Mouse (Mus musculus) 3134 (cell line): ENCODE data around the gene Pgm2l1.
"Not testable (repeated sequence)": the region's sequence is repeated elsewhere in the genome, so short reads cannot be mapped to it uniquely, and the experiment has no call there.

ENCODE experiments used
- DNase-seq: peaks from one replicate; pipeline ENCODE4 v3.0.0-alpha.2; 2011; ENCODE audit warnings: low spot score; ENCODE audit not compliant: insufficient read length; ENCODE audit errors: extremely low read depth

Pgm2l1 gene

DNA sequence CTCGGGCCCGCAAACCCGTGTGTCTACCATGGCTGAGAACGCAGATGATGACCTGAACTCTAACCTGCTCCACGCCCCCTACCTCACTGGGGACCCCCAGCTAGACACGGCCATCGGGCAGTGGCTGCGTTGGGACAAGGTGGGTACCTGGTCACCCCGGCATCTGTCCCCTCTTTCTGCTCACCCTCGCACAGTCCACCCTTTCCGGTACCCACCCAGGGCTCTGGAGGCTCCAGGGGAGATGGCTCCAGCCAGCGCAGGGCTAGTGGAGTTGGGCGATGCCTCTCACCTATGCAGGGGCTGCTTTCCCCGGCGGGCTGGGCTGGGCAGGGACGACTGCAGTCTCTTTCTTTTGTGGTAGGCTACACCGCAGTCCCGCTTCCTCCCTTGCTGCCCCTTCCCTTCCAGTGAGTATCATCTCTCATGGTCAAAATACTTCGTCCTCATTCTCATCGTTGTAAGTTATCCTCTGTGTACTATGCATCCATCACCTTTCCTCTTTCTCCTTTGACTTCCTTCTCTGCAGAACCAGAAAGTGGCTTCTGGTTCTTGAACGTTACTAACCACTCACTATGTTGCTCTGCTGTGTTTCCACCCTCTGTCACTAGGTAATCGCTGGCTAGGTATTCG is 817 bp downstream of the Pgm2l1 start:
- no peak for DNase-seq

DNA sequence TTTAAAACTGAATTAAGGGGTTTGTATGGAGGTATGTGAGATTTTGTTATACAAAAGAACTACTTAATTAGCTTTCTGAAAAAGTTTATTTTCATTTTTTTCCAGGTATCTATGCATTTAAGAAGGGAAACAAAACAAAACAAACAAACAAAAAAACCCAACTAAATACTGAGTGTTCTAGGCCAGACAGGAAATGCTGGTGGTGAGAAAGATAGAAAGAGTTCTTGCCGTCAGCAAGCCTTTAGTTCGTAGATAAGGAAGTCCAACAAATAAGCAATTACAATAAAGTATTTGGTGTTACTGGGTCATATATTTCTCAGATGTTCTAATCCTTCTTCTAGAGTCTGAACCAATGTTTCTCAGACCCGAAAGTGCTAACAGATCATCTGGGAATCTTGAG is 1.8 kb downstream of the Pgm2l1 start:
- DNase-seq: no peak

DNA sequence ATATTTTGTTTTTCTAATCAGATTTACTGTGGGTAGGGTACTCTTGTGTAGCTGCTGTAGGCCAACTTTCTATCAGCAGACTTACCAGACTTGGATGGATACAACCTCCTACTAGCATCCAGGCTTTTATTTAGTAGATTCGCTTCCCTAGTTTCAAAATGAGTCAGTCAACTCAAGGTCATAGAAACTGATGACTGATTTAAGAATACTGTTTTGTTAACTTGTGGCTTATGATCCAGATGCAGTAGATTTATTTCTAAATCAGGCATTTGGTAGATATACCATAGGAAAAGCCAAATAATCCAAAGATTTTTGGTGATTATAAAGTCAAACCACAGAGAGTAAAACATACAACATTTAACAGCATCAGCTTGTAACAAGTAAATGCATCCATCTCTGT is 3.5 kb downstream of the Pgm2l1 start:
- DNase-seq: no peak

DNA sequence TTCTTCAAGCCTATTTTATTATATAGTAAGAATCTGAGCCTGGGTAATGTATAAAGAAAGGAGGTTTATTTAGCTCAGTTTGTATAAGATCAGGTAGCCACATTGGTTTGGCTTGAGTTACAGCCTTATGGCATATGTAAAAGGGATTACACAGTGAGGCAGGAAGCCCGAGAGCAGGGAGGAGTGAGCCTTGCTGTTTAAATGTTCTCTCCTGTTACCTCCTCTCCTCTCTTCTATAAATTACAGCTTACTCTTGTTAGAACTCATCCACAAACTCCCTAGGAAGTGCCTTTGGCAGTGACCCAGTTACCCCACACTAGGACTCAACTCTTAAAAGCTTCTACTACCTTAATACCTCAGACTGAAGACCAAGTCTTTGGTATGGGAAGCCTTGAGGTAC is 4.5 kb downstream of the Pgm2l1 start:
- DNase-seq: no peak

DNA sequence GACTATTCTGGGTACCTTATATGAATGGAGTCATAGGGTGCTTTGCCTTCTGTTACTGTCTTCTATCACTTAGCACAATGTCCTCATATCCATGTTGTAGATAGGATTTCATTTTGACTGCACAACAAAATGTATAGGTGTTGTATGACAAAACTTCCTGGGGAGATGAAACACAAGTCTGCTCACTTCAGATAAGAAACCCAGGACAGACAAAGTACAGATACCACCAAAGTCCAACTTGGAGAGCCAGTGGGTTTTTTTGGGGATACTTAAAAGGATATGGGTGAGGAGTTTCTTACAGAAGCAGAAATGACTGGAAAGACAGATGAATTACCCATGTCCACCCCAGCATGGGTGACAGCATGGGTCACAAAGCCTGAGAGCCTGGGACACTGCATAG is 6.5 kb downstream of the Pgm2l1 start:
- no peak for DNase-seq

DNA sequence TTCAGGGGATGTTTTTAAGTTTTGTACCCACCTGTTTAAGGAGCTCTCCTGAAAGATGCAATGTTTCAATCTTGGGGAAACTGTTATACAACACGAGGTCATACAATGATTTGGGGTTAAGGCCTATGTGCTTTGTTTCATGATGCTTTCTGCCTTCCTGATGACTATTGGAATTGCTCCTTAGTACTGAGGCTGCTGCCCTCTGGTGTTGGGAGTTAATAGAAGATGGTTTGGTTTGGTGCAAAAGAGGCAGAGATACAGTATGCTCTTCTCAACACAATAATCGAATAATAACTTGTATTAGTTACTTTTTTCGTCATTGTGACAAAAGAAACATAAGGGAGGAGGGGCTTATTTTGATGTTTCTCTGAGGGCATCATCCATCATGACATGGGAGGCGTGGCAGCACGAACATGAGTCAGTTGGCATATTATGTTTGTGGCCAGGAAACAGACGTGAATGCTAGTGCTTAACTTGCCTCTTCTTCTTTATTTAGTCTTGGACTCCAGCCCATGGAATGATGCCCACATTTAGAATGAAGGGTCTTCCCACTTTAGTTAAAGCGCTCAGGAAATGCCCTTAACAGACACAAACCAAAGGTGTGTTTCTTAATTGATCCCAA is 7.2 kb downstream of the Pgm2l1 start:
- DNase-seq: peak; percentile 14

DNA sequence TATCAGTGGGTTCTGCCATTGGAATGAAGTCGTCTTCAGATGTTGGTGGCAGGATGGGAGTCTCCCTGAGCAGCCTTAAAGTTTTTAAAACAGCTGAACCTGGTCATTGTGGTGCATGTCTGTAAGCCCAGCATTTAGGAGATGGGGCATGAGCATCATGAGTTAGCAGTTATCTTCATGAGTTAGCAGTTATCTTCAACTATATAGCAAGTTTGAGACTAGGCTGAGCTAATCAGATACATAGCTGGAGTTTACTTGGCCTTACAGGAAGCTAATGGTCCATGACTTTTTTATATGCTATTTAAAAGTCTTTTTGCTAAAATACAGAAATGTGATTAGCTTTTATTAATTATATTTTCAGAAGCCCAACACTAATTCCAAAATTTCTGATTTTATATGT is 11.1 kb downstream of the Pgm2l1 start:
- DNase-seq: no peak

DNA sequence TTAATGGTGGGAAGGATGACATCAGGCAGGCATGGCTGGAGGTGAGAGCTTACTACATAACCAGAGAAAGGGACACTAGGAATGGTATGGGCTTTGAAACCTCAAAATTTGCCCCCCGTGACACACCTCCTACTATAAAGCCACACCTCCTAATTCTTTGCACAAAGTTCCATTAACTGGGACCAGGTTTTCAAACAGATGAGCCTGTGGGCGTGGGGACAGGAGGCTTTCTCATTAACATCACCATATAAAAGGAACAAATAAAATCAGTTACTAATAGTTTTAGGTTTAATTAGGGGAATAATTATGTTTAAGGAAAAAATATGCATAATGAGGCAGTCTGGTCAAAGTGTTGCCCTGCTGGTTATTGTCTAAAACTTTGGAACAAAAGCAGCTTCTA is 13.4 kb downstream of the Pgm2l1 start:
- DNase-seq: no peak

DNA sequence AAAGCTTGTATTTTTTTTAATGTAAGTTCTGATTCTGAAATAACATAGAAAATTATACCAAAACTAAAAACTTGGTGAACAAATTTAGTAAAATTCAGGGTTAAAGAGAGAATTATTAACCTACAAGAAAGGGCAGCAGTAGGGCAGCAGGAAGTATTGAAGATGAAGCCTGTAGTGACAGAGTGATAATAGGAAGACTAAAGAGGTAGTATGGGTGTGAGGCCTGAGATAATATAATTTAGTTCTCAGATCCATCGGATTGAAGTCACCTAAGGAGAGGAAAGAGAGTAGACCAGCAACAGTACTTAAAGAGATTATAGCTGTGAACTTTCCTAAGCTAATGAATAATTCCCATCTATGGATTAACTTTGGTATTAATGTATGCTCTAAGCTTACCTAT is 15.8 kb downstream of the Pgm2l1 start:
- DNase-seq: no peak

DNA sequence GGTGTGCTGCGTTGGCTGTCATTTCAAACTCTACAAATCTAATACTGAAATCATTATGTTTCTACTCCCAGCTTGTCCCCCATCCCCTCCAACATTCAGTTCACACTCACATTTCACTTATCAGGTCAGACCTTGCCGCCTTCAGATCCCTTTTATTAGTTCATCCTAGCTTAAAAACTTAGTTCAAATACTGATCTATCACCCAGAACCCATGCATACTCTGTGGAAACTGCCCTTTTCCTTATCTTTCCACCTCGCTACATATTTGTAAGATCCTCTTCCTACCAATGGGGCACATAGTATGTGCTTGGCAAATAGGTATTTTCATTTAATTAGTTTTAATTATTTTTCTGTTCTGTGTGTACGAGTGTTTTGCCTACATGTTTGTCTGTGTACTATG is 17.0 kb downstream of the Pgm2l1 start:
- no peak for DNase-seq

DNA sequence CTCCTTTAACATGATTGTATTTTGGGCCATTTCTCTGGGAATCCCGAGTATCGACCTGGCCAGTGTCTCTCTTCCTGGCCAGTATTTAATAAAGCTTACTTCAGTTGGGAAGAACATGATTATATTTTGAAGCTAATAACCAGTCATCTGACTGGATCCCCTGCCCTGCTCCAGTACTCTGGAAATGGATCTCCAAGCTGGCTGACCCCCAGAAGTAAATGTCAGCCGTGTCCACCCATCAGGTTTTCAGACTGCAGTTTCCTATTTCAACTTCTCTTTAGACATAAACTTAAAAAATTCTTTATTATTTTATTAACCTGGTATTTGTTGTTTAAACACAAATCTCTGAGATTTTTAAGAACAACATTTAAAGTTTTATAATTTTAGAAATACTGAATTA is 18.0 kb downstream of the Pgm2l1 start:
- DNase-seq: no peak

DNA sequence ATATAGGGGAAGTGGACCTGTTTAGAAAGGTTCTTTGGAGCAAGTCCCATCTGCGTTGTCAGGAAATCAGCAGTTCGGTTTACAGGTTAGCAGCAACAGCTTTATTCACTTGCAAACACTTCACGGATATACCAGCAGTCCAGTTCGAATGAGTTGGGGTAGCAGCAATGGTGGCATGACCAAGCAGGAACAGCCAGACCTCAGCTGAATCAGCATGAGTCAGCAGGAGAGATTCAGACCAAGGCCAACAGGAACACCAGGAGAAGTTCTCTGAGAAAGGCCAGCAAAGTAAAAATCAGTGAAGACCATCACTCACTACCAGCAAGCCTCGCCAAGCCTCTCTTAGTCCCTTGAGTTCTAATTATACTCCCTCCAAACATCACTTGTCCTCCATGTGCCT is 23.5 kb downstream of the Pgm2l1 start:
- no peak for DNase-seq

DNA sequence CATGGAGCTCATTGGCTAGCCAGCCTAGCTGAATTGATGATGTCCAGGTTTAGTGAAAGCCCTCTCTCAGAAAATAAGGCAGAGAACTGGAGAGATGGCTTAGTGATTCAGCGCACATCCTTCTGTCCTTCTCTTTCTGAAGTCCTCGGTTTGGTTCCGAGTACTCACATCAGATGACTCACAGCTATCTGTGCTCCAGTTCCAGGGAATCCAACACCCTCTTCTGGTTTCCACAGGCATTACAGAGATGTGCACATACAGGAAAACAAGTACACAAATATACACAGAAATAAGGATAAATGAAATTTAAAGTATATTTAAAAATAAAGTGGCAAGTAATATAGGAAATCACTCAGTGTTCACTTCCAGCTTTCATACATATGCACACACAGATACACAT is 35.2 kb downstream of the Pgm2l1 start:
- DNase-seq: peak; percentile 12

DNA sequence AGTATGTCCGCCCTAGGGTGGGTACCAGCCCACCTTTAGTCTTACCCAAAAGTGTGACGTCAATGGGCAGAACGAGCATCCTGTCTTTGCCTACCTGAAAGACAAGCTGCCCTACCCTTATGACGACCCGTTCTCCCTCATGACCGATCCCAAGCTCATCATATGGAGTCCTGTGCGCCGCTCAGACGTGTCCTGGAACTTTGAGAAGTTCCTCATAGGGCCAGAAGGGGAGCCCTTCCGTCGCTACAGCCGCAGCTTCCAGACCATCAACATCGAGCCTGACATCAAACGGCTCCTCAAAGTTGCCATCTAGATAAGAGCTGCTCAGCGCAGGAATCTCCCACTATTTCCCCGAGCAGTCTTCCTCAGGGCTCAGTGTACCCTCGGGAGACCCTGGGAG is 37.7 kb downstream of the Pgm2l1 start:
- not testable (repeated sequence) for DNase-seq

DNA sequence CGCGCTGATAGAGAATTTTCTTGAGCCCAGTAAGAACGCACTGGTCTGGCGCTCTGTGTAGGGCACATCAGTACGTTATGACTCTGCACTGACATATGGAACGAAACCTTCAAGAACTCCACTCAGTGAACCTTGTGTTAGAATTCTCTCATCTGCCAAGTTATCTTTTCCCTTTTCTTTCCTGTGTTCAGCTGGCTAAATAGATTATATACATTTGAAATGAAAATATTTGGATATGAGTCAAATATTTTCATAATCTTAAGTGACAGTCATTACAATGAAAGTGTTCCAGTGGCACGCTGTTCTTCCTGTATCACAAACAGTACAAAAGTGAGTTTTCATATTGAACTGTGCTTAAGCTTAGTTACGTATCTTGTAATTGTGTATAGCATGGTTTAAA is 45.2 kb downstream of the Pgm2l1 start:
- DNase-seq: no peak

DNA sequence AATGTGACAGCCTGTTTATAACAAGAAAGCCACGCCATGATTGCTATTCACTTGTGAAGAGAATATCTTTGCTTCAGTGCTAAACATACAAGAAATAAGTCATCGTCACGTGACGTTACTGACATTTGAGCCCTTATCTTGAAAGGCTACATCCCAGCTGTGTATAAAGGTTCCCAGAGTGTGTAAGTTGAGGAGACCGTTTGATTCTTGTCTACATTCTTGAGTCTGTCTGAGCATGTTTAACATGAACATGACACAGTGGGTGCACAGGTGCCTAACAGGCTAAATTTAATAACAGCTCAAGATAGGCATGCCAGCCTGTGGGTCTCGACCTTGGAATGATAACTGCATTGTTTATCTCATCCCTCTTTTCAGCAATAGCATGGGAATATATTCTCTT is 47.3 kb downstream of the Pgm2l1 start:
- DNase-seq: no peak

DNA sequence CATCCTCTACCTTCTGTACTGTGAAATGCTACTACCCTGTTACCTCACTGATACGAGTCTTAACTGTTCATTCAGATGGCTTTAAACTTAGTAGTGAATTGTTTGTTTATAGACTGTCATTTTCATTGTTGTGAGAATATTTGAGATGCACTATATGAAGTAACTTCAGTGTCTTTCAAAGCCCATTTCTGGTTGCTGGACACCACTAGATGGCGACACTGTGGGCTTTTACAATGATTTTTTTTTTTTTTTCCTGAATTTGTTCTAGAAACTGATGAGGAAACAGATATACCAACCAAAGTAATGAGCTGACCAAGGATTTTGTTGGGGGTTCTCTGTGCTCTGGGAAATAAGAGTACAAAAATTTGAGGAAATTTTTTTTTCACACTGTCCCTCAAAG is 49.2 kb downstream of the Pgm2l1 start:
- no peak for DNase-seq

DNA sequence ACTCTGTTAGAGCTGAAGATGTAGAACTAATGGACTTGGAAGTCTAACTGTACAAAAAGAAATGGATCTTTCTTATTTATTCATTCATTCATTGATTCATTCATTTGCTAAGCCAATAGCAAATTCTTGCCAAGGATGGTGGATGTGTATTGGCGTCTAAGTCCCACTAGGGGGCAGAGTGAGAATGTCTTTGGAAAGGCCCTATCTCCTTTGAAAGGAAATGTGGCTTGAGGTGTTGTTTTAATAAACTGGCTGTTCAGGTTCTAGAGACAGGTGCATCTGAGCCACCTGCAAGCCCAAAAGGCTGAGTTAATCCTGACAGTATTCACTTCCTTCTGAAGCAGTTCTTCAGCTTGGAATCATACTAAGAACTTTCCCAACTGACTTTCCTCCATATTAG is 52.6 kb downstream of the Pgm2l1 start:
- no peak for DNase-seq

DNA sequence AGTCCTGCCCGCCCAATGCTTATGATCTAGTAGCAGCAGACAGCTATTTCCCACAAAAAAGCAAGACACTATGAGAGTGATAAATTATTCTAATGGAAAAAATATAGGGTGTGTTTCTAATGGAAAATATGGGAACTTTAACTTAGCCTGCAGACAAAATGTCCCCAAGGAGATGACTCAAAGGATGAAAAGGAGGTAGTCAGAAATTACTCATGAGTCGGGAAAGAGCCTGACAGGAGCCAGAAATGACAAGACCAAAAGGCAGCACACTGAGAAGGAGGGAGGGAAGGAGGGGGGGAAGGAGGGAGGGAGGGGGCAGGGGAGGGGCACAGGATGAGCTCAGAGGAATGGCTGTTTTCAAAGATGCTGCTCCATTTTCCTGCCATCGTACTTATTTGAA is 54.4 kb downstream of the Pgm2l1 start:
- peak; percentile 75 for DNase-seq

DNA sequence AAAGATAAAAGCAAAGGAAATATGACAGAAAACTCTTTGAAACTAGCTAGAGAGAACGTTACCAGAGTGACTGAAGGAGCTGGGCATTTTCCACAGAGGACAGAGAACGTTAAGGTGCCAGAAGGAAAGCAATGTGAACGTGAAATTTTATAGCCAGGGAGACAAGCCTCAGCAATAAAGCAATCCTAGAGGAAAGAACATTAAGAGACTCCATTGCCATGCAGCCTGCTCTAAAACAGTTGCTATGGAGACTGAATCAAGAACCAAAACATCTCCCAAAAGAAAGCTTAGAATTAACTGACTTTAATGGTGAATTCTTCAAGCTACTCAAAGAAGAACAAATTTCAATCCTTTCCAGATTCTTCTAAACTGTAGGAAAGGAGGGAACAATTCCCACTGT is 56.1 kb downstream of the Pgm2l1 start:
- DNase-seq: no peak

DNA sequence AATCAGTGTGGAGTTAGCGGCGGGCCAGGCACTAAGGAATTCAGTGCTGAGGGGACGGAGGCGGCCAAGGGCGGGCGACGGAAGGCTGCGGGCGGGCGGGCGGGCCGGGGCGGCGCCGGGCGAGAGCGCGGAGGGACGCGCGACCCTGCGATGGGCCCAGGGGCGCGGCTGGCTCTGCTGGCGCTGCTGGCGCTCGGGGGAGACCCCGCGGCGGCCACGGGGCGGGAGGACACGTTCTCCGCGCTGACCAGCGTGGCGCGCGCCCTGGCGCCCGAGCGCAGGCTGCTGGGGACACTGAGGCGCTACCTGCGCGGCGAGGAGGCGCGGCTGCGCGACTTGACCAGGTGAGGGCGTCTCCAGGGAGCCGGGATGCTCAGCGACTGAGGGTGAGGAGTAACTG is 58.2 kb downstream of the Pgm2l1 start, which contains the start of gene P4ha3:
Gene P4ha3 (plus strand): TSS at position 138 of the 400 bp plus-strand sequence.
- peak; percentile 64 for DNase-seq

DNA sequence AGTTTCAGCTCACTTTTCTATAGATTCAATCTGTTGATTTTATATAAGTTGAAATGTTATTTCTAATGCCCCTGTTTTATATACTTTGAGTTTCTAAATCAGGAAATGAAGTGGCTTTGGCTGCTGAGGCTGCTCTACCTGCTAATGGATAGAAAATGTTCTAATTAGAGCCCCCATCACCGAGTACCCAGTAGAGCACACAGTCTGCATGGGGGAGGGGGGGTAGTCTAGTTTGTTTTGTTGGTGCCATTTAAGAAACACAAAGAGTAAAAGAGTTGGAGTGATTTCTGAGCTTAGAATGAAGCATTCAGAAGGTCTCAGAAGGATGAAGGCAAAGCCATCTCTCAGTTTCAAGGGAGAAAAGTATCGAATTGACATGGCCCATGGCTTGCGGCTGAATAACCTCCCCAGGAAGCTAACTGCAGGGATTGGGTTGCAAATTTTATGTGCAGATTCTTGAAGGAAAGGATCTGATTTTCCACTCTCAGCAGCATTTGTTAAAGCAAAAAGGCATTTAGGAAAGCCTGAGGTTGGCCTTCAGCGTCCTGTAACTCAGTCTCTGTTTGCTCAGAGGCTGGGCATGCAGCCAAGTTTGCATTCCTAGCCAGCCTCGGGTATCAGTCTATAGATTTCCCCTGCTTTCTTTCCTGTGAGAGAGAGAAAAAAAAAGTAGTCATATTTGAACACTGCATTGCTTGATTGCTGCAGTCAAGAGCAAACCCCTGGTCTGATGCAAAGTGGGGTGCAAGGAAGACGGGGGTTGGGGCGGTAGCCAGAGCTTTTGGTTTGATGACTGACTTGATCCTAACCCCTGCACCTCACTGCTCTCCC is 60.8 kb downstream of the Pgm2l1 start:
- DNase-seq: peak; percentile 39
